Mouse (Mus musculus): ENCODE measurements at regions not wholly inside any gene's neighbourhood (a gene's known extent, or its start where the extent isn't known, plus 50 kb on each side); places are given as distances from the start of the nearest gene placed in this dataset.
"Not testable (repeated sequence)": the region's sequence is repeated elsewhere in the genome, so short reads cannot be mapped to it uniquely, and the experiment has no call there.

DNA sequence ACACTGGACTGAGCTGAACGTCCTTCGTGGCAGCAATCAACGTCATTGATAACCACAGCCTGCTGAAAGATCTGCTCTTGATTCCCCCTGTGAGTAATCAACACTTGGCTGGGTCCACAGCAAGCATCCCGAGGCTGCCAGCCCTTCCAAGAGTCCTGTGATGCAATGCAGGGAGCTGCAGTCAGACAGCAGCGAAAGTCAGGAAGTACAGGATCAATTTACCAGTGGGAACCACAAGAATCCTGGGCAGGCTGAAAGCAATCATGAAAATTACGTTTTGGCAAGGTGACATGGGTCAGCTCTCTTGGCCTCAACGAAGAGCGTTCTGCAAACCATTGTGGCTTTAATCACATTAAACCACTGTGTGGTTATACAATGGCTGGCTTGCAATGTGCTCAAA lies 95.8 kb upstream of the Slc1a3 start:
- DNase-seq (ENCODE audit: low spot score) (no peak), ATAC-seq (ENCODE audit: low FRiP score) (no peak)
- no peak overlapping the region for H3K4me2 ChIP-seq (replicated peaks)
- 72% methylated on average over 8 of the region's 8 CpGs for WGBS
- H3K27ac ChIP-seq, result no peak overlapping the region
- no peaks in the 10 kb centered on the region for H3K4me1 ChIP-seq (replicated peaks; ENCODE audit: control insufficient read depth, insufficient read depth, low read length)
- no peak overlapping the region for H3K9ac ChIP-seq
- H3K4me3 ChIP-seq (replicated peaks; ENCODE audit: low read length), result no peak overlapping the region
- no peaks in the 10 kb centered on the region for H3K36me3 ChIP-seq (replicated peaks; ENCODE audit: control insufficient read depth, insufficient read depth)
- no peaks in the 10 kb centered on the region for H3K9me3 ChIP-seq (ENCODE audit: control insufficient read depth, low read length)
- no peaks in the 10 kb centered on the region for H3K27me3 ChIP-seq (ENCODE audit: control insufficient read depth, insufficient read depth, low read length)

- not testable (repeated sequence) for H3K4me3 ChIP-seq (replicated peaks; ENCODE audit: low read length); ATAC-seq (ENCODE audit: low FRiP score); H3K4me1 ChIP-seq (replicated peaks; ENCODE audit: control insufficient read depth, insufficient read depth, low read length); H3K9me3 ChIP-seq (ENCODE audit: control insufficient read depth, low read length); H3K4me2 ChIP-seq (replicated peaks); H3K27ac ChIP-seq; H3K9ac ChIP-seq; H3K27me3 ChIP-seq (ENCODE audit: control insufficient read depth, insufficient read depth, low read length); H3K36me3 ChIP-seq (replicated peaks; ENCODE audit: control insufficient read depth, insufficient read depth); DNase-seq (ENCODE audit: low spot score)
- 92% methylated on average over 4 of the region's 5 CpGs for WGBS
Measured at GRCm38 (mm10) chr15:8805565-8805964, 95.0 kb upstream of the Slc1a3 start.

GRCm38 (mm10) chr15:8802058-8802457 lies 91.5 kb upstream of the Slc1a3 start:
- 73% methylated on average over 7 of the region's 7 CpGs for WGBS
- Histone ChIP-seq H3K9ac (no peak overlapping the region), H3K9me3 (ENCODE audit: control insufficient read depth, low read length) (no peaks in the 10 kb centered on the region), H3K4me3 (replicated peaks; ENCODE audit: low read length) (no peak overlapping the region), H3K27ac (no peak overlapping the region), H3K4me2 (replicated peaks) (no peak overlapping the region), H3K27me3 (ENCODE audit: control insufficient read depth, insufficient read depth, low read length) (no peaks in the 10 kb centered on the region), H3K4me1 (replicated peaks; ENCODE audit: control insufficient read depth, insufficient read depth, low read length) (no peaks in the 10 kb centered on the region), H3K36me3 (replicated peaks; ENCODE audit: control insufficient read depth, insufficient read depth) (no peaks in the 10 kb centered on the region)
- DNase-seq (ENCODE audit: low spot score) (no peak), ATAC-seq (ENCODE audit: low FRiP score) (no peak)

DNA sequence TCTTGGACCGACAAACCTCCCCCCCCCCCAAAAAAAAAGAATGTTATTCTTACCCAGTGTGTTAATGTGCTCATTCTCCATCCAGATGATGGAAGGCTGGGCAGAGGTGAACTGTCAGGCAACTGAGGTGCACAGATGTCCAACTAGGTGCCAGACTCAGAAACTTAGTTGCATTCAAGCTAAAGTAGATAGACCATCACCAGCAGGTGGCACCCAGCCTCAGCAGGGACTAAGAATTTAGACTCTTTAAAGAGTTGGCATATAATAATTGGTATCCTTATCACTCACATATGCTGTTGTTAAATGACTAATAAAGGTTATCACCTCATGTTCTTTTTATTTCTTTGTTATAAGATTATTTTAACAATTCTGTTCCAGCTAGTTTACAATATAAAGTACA lies 86.5 kb upstream of the Slc1a3 start:
- no peak for DNase-seq (ENCODE audit: low spot score)
- 95% methylated on average over 1 of the region's 1 CpGs for WGBS
- Histone ChIP-seq H3K27ac (no peak overlapping the region), H3K27me3 (ENCODE audit: control insufficient read depth, insufficient read depth, low read length) (no peaks in the 10 kb centered on the region), H3K4me1 (replicated peaks; ENCODE audit: control insufficient read depth, insufficient read depth, low read length) (no peaks in the 10 kb centered on the region), H3K4me3 (replicated peaks; ENCODE audit: low read length) (no peak overlapping the region), H3K36me3 (replicated peaks; ENCODE audit: control insufficient read depth, insufficient read depth) (no peaks in the 10 kb centered on the region), H3K9ac (no peak overlapping the region), H3K9me3 (ENCODE audit: control insufficient read depth, low read length) (no peaks in the 10 kb centered on the region), H3K4me2 (replicated peaks) (no peak overlapping the region)
- ATAC-seq (ENCODE audit: low FRiP score), result no peak

GRCm38 (mm10) chr15:8792106-8792505 lies 81.5 kb upstream of the Slc1a3 start:
- H3K4me2 ChIP-seq (replicated peaks), result no peak overlapping the region
- 77% methylated on average over 2 of the region's 2 CpGs for WGBS
- no peak for ATAC-seq (ENCODE audit: low FRiP score)
- H3K4me1 ChIP-seq (replicated peaks; ENCODE audit: control insufficient read depth, insufficient read depth, low read length), result no peaks in the 10 kb centered on the region
- H3K9me3 ChIP-seq (ENCODE audit: control insufficient read depth, low read length), result no peaks in the 10 kb centered on the region
- no peak overlapping the region for H3K4me3 ChIP-seq (replicated peaks; ENCODE audit: low read length)
- H3K9ac ChIP-seq, result no peak overlapping the region
- H3K27ac ChIP-seq, result no peak overlapping the region
- H3K36me3 ChIP-seq (replicated peaks; ENCODE audit: control insufficient read depth, insufficient read depth), result no peaks in the 10 kb centered on the region
- no peaks in the 10 kb centered on the region; the same call in 1 of the 2 replicates for H3K27me3 ChIP-seq (ENCODE audit: control insufficient read depth, insufficient read depth, low read length)
- DNase-seq (ENCODE audit: low spot score), result no peak

GRCm38 (mm10) chr15:8789924-8790323 lies 79.4 kb upstream of the Slc1a3 start:
- H3K27me3 ChIP-seq (ENCODE audit: control insufficient read depth, insufficient read depth, low read length), result no peaks in the 10 kb centered on the region; the same call in 1 of the 2 replicates
- H3K9me3 ChIP-seq (ENCODE audit: control insufficient read depth, low read length), result no peaks in the 10 kb centered on the region
- DNase-seq (ENCODE audit: low spot score), result no peak
- H3K36me3 ChIP-seq (replicated peaks; ENCODE audit: control insufficient read depth, insufficient read depth), result no peaks in the 10 kb centered on the region
- H3K9ac ChIP-seq, result no peak overlapping the region
- no peak overlapping the region for H3K27ac ChIP-seq
- H3K4me3 ChIP-seq (replicated peaks; ENCODE audit: low read length), result no peak overlapping the region
- no peaks in the 10 kb centered on the region for H3K4me1 ChIP-seq (replicated peaks; ENCODE audit: control insufficient read depth, insufficient read depth, low read length)
- no peak for ATAC-seq (ENCODE audit: low FRiP score)
- H3K4me2 ChIP-seq (replicated peaks), result no peak overlapping the region

- H3K4me2 ChIP-seq (replicated peaks), result no peak overlapping the region
- no peak overlapping the region for H3K27ac ChIP-seq
- H3K9ac ChIP-seq, result no peak overlapping the region
- H3K27me3 ChIP-seq (ENCODE audit: control insufficient read depth, insufficient read depth, low read length), result no peaks in the 10 kb centered on the region; the same call in 1 of the 2 replicates
- H3K36me3 ChIP-seq (replicated peaks; ENCODE audit: control insufficient read depth, insufficient read depth), result no peaks in the 10 kb centered on the region
- no peaks in the 10 kb centered on the region for H3K4me1 ChIP-seq (replicated peaks; ENCODE audit: control insufficient read depth, insufficient read depth, low read length)
- H3K9me3 ChIP-seq (ENCODE audit: control insufficient read depth, low read length), result no peaks in the 10 kb centered on the region
- DNase-seq (ENCODE audit: low spot score) (no peak), ATAC-seq (ENCODE audit: low FRiP score) (no peak)
- WGBS, result 65% methylated on average over 6 of the region's 6 CpGs
- H3K4me3 ChIP-seq (replicated peaks; ENCODE audit: low read length), result no peak overlapping the region
Measured at GRCm38 (mm10) chr15:8789000-8789399, 78.4 kb upstream of the Slc1a3 start.

DNA sequence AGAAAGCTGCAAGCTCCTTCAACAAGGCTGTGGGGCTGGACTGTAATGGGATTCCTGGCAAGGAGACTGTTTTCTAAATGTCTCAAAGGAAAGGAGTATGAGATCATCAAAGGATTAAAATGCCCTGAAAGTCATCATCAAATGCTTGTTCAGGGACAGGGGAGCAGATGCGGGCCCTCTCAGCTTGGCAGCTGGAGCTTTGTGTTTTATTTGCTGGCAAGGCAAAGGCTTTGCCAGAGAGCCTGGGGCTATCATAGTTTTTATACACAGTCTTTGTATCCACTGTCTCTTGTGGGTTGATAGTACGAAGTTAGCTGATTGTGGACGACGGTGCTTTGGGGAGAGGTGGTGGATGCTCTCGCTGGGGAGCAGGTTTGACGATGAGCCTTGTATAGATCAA lies 75.0 kb upstream of the Slc1a3 start:
- H3K4me3 ChIP-seq (replicated peaks; ENCODE audit: low read length), result no peak overlapping the region

DNA sequence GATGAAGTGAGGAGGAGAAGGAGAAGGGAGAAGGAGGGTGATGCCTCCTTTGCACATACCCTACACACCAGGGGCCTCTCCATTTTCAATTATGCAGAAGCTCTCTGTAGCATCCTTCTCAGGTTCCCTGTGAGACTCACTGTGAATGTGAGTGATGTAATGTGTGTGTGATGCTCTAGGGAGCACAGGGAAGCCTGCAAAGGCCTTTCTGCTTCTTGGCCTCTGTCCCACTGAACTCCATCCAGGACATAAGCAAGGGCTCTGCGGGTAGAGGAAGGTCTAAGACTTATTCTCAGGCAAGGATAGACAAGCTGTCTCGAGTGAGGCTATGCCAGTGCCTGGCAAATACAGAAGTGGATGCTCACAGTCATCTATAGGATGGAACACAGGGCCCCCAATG lies 73.0 kb upstream of the Slc1a3 start:
- ATAC-seq (ENCODE audit: low FRiP score) (no peak), DNase-seq (ENCODE audit: low spot score) (no peak)
- Histone ChIP-seq H3K27ac (no peak overlapping the region), H3K4me1 (replicated peaks; ENCODE audit: control insufficient read depth, insufficient read depth, low read length) (peaks cover 7% of the 10 kb centered on the region; the same call in 1 of the 2 replicates), H3K4me3 (replicated peaks; ENCODE audit: low read length) (no peak overlapping the region), H3K36me3 (replicated peaks; ENCODE audit: control insufficient read depth, insufficient read depth) (no peaks in the 10 kb centered on the region), H3K9me3 (ENCODE audit: control insufficient read depth, low read length) (no peaks in the 10 kb centered on the region), H3K9ac (no peak overlapping the region), H3K4me2 (replicated peaks) (no peak overlapping the region), H3K27me3 (ENCODE audit: control insufficient read depth, insufficient read depth, low read length) (no peaks in the 10 kb centered on the region)
- WGBS, result 89% methylated on average over 2 of the region's 2 CpGs

More for the DNA sequence above, 75.0 kb upstream of the Slc1a3 start:
- Histone ChIP-seq H3K9me3 (ENCODE audit: control insufficient read depth, low read length) (no peaks in the 10 kb centered on the region), H3K27me3 (ENCODE audit: control insufficient read depth, insufficient read depth, low read length) (no peaks in the 10 kb centered on the region; the same call in 1 of the 2 replicates), H3K36me3 (replicated peaks; ENCODE audit: control insufficient read depth, insufficient read depth) (no peaks in the 10 kb centered on the region), H3K4me2 (replicated peaks) (no peak overlapping the region), H3K9ac (no peak overlapping the region), H3K27ac (0 out of 2 replicates have a peak overlapping the region, but pooled peaks have one; percentile 11), H3K4me1 (replicated peaks; ENCODE audit: control insufficient read depth, insufficient read depth, low read length) (peaks cover 4% of the 10 kb centered on the region; the same call in 1 of the 2 replicates)
- WGBS, result 46% methylated on average over 6 of the region's 6 CpGs
- ATAC-seq (ENCODE audit: low FRiP score) (peak; percentile 31; the same call in 1 of the 2 replicates), DNase-seq (ENCODE audit: low spot score) (no peak)

GRCm38 (mm10) chr15:8783036-8783435 lies 72.5 kb upstream of the Slc1a3 start:
- no peak overlapping the region for H3K4me2 ChIP-seq (replicated peaks)
- no peaks in the 10 kb centered on the region for H3K9me3 ChIP-seq (ENCODE audit: control insufficient read depth, low read length)
- 41% methylated on average over 1 of the region's 1 CpGs for WGBS
- H3K9ac ChIP-seq, result no peak overlapping the region
- no peak for ATAC-seq (ENCODE audit: low FRiP score)
- no peak overlapping the region for H3K4me3 ChIP-seq (replicated peaks; ENCODE audit: low read length)
- H3K36me3 ChIP-seq (replicated peaks; ENCODE audit: control insufficient read depth, insufficient read depth), result no peaks in the 10 kb centered on the region
- no peak overlapping the region for H3K27ac ChIP-seq
- DNase-seq (ENCODE audit: low spot score), result no peak
- no peaks in the 10 kb centered on the region for H3K27me3 ChIP-seq (ENCODE audit: control insufficient read depth, insufficient read depth, low read length)
- H3K4me1 ChIP-seq (replicated peaks; ENCODE audit: control insufficient read depth, insufficient read depth, low read length), result peaks cover 7% of the 10 kb centered on the region; the same call in 1 of the 2 replicates

Measured in hindbrain, embryonic 14.5 days (tissue).